Mouse (Mus musculus): ENCODE measurements around the gene Olfr215. TPM values are rescaled to one million over a fixed set of nuclear protein-coding genes. Genes with fewer than 3 reads are reported as not detected.
"Not testable (repeated sequence)": the region's sequence is repeated elsewhere in the genome, so short reads cannot be mapped to it uniquely, and the experiment has no call there.

Olfr215 gene
- polyA plus RNA-seq, 1 experiment from 2014 or later, result not detected

DNA sequence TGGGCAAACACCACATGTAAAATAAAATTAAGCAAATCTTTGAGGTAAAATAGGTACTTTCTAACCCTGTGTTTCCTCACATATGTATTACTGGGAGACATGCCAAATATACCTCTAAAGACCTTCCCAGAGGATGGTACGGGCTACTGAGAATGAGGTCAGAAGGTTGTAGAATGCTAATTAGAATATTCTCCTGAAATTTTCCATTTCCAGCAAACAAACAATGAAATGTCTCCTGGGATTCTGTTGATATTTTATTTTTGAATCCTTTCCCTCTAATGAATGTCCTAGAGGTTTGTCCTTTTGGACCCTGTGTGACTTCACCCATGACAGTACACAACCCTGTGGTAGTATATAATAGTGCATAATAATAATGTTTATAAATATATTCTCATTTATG lies 30.1 kb downstream of the Olfr215 start, which contains the start of gene Olfr214:
TSS of gene Olfr214 (plus strand) at position 301 of the 400 bp plus-strand sequence.
- Histone ChIP-seq H3K4me1 (ENCODE audit: insufficient read depth, low read depth, low read length) (no peaks in the 10 kb centered on the region), H3K9ac (replicated peaks; ENCODE audit: low read depth) (no peak within 1 kb of the TSS), H3K4me3 (ENCODE audit: low read depth, low read length) (no peak within 1 kb of the TSS), H3K27ac (ENCODE audit: low read length) (no peak within 1 kb of the TSS), H3K36me3 (ENCODE audit: insufficient read depth, low read length) (no peaks in the 10 kb centered on the region), H3K27me3 (replicated peaks; ENCODE audit: insufficient read depth, low read length) (no peaks in the 10 kb centered on the region), H3K9me3 (ENCODE audit: low read length) (no peaks in the 10 kb centered on the region), H3K4me2 (replicated peaks; ENCODE audit: low read depth, low read length) (no peak within 1 kb of the TSS)
- no peak for DNase-seq (ENCODE audit: low spot score)
- no peak for ATAC-seq
- 61% methylated on average over 1 of the region's 1 CpGs for WGBS
- TF ChIP-seq CTCF (IDR thresholded peaks at IDR 0.05) (no peak), EP300 (IDR thresholded peaks at IDR 0.05) (no peak)

DNA sequence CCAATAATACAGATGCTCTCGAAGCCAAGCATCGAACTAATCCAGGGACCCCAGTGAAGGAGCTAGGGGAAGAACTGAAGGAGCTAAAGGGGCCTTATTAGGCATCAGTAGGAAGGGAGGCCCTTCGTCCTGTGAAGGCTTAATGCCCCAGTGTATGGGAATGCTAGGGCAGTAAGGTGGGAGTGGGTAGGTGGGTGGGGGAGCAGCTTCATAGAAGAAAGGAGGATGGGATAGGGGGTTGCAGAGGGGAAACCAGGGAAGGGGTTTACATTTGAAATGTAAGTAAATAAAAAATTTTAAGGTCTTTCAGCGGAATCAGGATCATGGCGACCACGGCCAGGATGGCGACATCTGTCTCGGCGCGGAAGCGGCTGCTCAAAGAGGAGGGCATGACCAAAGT lies 33.2 kb downstream of the Olfr215 start, which contains the start of gene Gm5580:
TSS of gene Gm5580 (plus strand) at position 301 of the 400 bp plus-strand sequence.
- H3K27ac ChIP-seq (ENCODE audit: low read length); H3K4me3 ChIP-seq (ENCODE audit: low read depth, low read length); H3K4me1 ChIP-seq (ENCODE audit: insufficient read depth, low read depth, low read length); H3K4me2 ChIP-seq (replicated peaks; ENCODE audit: low read depth, low read length); H3K36me3 ChIP-seq (ENCODE audit: insufficient read depth, low read length); ATAC-seq; H3K9ac ChIP-seq (replicated peaks; ENCODE audit: low read depth); DNase-seq (ENCODE audit: low spot score); H3K9me3 ChIP-seq (ENCODE audit: low read length); H3K27me3 ChIP-seq (replicated peaks; ENCODE audit: insufficient read depth, low read length): not testable (repeated sequence)
- WGBS, result 92% methylated on average over 11 of the region's 11 CpGs

GRCm38 (mm10) chr6:116542500-116542899 lies 41.5 kb downstream of the Olfr215 start:
- Histone ChIP-seq H3K27me3 (replicated peaks; ENCODE audit: insufficient read depth, low read length) (no peaks in the 10 kb centered on the region), H3K9ac (replicated peaks; ENCODE audit: low read depth) (no peak overlapping the region), H3K9me3 (ENCODE audit: low read length) (no peaks in the 10 kb centered on the region), H3K36me3 (ENCODE audit: insufficient read depth, low read length) (no peaks in the 10 kb centered on the region), H3K4me3 (ENCODE audit: low read depth, low read length) (no peak overlapping the region), H3K27ac (ENCODE audit: low read length) (no peak overlapping the region), H3K4me2 (replicated peaks; ENCODE audit: low read depth, low read length) (no peak overlapping the region), H3K4me1 (ENCODE audit: insufficient read depth, low read depth, low read length) (no peaks in the 10 kb centered on the region)
- 78% methylated on average over 2 of the region's 2 CpGs for WGBS
- TF ChIP-seq CTCF (IDR thresholded peaks at IDR 0.05) (no peak), EP300 (IDR thresholded peaks at IDR 0.05) (no peak)
- no peak for ATAC-seq
- DNase-seq (ENCODE audit: low spot score), result no peak

DNA sequence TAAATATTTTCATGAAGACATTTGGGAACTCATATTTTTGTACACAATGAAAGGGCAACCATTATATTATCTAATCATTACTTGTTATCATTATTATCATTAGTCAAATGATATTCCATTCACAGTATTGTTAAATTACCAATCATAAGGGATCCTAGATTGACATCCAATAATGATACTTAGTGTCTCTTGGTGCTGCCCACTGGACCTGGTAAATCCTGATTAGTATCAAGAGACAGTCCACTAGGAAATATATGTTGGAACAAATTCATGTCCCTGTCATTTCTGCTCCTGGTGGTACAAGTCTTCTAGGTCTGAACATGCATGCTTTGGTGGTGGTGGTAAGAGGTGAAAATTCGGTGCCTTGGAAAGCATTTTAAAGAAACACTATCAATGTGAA lies 45.8 kb downstream of the Olfr215 start, which contains the start of gene Olfr213:
TSS of gene Olfr213 (plus strand) at position 301 of the 400 bp plus-strand sequence.
- no peak for ATAC-seq
- no peaks in the 10 kb centered on the region for H3K36me3 ChIP-seq (ENCODE audit: insufficient read depth, low read length)
- no peak within 1 kb of the TSS for H3K9ac ChIP-seq (replicated peaks; ENCODE audit: low read depth)
- DNase-seq (ENCODE audit: low spot score), result no peak
- H3K9me3 ChIP-seq (ENCODE audit: low read length), result no peaks in the 10 kb centered on the region
- no peak for TF ChIP-seq EP300 (IDR thresholded peaks at IDR 0.05)
- TF ChIP-seq CTCF (IDR thresholded peaks at IDR 0.05), result no peak
- no peak within 1 kb of the TSS for H3K4me3 ChIP-seq (ENCODE audit: low read depth, low read length)
- H3K27ac ChIP-seq (ENCODE audit: low read length), result no peak within 1 kb of the TSS
- H3K27me3 ChIP-seq (replicated peaks; ENCODE audit: insufficient read depth, low read length), result no peaks in the 10 kb centered on the region
- no peaks in the 10 kb centered on the region for H3K4me1 ChIP-seq (ENCODE audit: insufficient read depth, low read depth, low read length)
- H3K4me2 ChIP-seq (replicated peaks; ENCODE audit: low read depth, low read length), result no peak within 1 kb of the TSS
- WGBS, result 90% methylated on average over 1 of the region's 1 CpGs

Other genes starting within 250 kb of the Olfr215 start
- gene March8, start 246.2 kb downstream of the Olfr215 start, polyA plus RNA-seq (2015; fragmentation: Nextera tagmentation; extraction: Ambion mirVana), result 26.4 and 29.0 TPM in 2 replicates
- gene Alox5, start 123.0 kb downstream of the Olfr215 start, polyA plus RNA-seq (2015; fragmentation: Nextera tagmentation; extraction: Ambion mirVana), result 3.1 TPM in 2 replicates
- not detected in 2 replicates for gene Olfr211, start 95.1 kb downstream of the Olfr215 start, polyA plus RNA-seq (2015; fragmentation: Nextera tagmentation; extraction: Ambion mirVana)
- 0.07 TPM in 1 of 2 replicates, not detected in the other for gene Olfr212, start 77.7 kb downstream of the Olfr215 start, polyA plus RNA-seq (2015; fragmentation: Nextera tagmentation; extraction: Ambion mirVana)
- gene Olfr213, start 45.7 kb downstream of the Olfr215 start, polyA plus RNA-seq (2015; fragmentation: Nextera tagmentation; extraction: Ambion mirVana), result not detected in 2 replicates
- 0.32 and 0.35 TPM in 2 replicates for gene Gm5580, start 33.1 kb downstream of the Olfr215 start, polyA plus RNA-seq (2015; fragmentation: Nextera tagmentation; extraction: Ambion mirVana)
- not detected in 2 replicates for gene Olfr214, start 30.0 kb downstream of the Olfr215 start, polyA plus RNA-seq (2015; fragmentation: Nextera tagmentation; extraction: Ambion mirVana)
- gene Zfp422, start 44.8 kb upstream of the Olfr215 start, polyA plus RNA-seq (2015; fragmentation: Nextera tagmentation; extraction: Ambion mirVana), result 58.1 and 64.4 TPM in 2 replicates
- gene Depp1, start 66.4 kb upstream of the Olfr215 start, polyA plus RNA-seq (2015; fragmentation: Nextera tagmentation; extraction: Ambion mirVana), result 79.3 and 86.1 TPM in 2 replicates
- 9.3 and 10.0 TPM in 2 replicates for gene Rassf4, start 89.8 kb upstream of the Olfr215 start, polyA plus RNA-seq (2015; fragmentation: Nextera tagmentation; extraction: Ambion mirVana)
- gene Tmem72, start 132.7 kb upstream of the Olfr215 start, polyA plus RNA-seq (2015; fragmentation: Nextera tagmentation; extraction: Ambion mirVana), result 0.01 and 0.02 TPM in 2 replicates

Data from lung, postnatal 0 days (tissue).